Mouse (Mus musculus) lung, adult 2 months (tissue): Measurements from ENCODE around the gene Gdf3. TPM values are rescaled to one million over a fixed set of nuclear protein-coding genes. Genes with fewer than 3 reads are reported as not detected.

ENCODE experiments used
- DNase-seq: peaks from one replicate; pipeline ENCODE4 v3.0.0; 2022
- H3K4me1 ChIP-seq: fragments of 200-500 bp; 2 replicates; pipeline ENCODE4 v1.6.1; 2011; ENCODE audit warnings: low read length; ENCODE audit not compliant: control insufficient read depth, insufficient read depth
- H3K4me3 ChIP-seq: fragments of 200-500 bp; replicated peaks from 2 replicates; pipeline ENCODE3; 2011; ENCODE audit warnings: low read depth, mild to moderate bottlenecking, control low read depth, low read length; ENCODE audit errors: extremely low read depth
- CTCF ChIP-seq: fragments of 200-500 bp; IDR thresholded peaks from 2 replicates; pipeline ENCODE4 v1.5.1; 2011; ENCODE audit warnings: mild to moderate bottlenecking, low read length, control low read depth; ENCODE audit not compliant: insufficient read depth
- POLR2A ChIP-seq: fragments of 200-500 bp; IDR thresholded peaks from 2 replicates; pipeline ENCODE4 v1.6.1; 2011; ENCODE audit warnings: low read depth, mild to moderate bottlenecking, control low read depth, low read length, borderline replicate concordance; ENCODE audit errors: extremely low read depth
- WGBS: fragments of 180-500 bp; shearing (Covaris S2); methylation state at CpG from one replicate; pipeline ENCODE4 v1.1.7; 2018; 5-methylcytosine and 5-hydroxymethylcytosine counted together
- polyA plus RNA-seq: library from polyadenylated mRNA; depleted of rRNA; stranded (reverse); fragments of >200 nt; gene quantifications from 2 replicates; pipeline ENCODE4 v1.2.3, GENCODE M21; 2012

Gene Gdf3
- polyA plus RNA-seq, 1 experiment, result not detected

DNA sequence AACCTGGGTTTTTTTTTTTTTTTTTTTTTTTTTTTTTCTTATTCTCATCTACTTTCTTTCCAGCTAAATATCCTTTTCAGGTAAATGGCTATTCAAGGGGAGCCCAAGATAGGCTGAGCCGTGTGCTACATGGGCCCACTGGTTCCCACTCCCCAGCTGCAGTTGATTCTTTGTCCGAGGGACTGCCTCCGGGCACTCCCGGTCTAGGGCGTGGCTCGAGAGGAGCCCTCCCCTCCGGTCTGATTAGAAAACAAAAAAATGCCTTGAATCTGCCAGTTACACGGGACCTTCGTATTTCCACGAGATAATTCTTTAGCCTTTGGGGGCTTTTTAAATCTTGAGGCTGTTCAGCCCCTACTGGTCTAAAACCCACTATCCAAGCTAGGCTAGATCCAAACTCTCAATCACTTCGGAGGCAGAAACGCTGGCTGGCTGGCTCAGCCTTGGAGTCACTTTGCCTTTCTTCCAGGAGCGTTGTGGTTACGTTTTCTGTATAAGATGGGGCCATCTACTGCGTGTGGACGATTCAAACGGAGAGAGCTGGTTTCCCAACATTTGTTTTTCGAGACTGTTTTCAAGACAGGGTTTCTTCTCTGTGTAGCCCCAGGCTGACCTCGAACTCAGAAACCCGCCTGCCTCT, 17.7 kb upstream of the Gdf3 start:
- peak overlapping the region; percentile 11 for H3K4me3 ChIP-seq
- WGBS, result 19% methylated on average over 20 of the region's 20 CpGs
- no peaks in the 10 kb centered on the region for H3K4me1 ChIP-seq
- TF ChIP-seq CTCF, result no peak
- no peak for TF ChIP-seq POLR2A
- no peak for DNase-seq

- H3K4me1 ChIP-seq, result no peaks in the 10 kb centered on the region
- WGBS, result 84% methylated on average over 8 of the region's 8 CpGs
- H3K4me3 ChIP-seq, result no peak within 1 kb of the TSS
- TF ChIP-seq POLR2A (no peak), CTCF (no peak)
- DNase-seq, result no peak
Observed at GRCm38 (mm10) chr6:122626110-122626509, 16.2 kb upstream of the Gdf3 start, which contains the start of gene Dppa3. Dppa3 (plus strand) TSS chr6:122626410.

GRCm38 (mm10) chr6:122625156-122625555, 15.3 kb upstream of the Gdf3 start:
- WGBS, result 69% methylated on average over 4 of the region's 4 CpGs
- DNase-seq, result no peak
- no peak for TF ChIP-seq POLR2A
- no peak for TF ChIP-seq CTCF
- Histone ChIP-seq H3K4me3 (no peak overlapping the region), H3K4me1 (no peaks in the 10 kb centered on the region)

GRCm38 (mm10) chr6:122624480-122624879, 14.6 kb upstream of the Gdf3 start:
- no peak for DNase-seq
- TF ChIP-seq POLR2A, result no peak
- no peak for TF ChIP-seq CTCF
- 62% methylated on average over 5 of the region's 5 CpGs for WGBS
- H3K4me3 ChIP-seq, result no peak overlapping the region
- no peaks in the 10 kb centered on the region for H3K4me1 ChIP-seq

- no peak for TF ChIP-seq POLR2A
- no peak for DNase-seq
- 85% methylated on average over 6 of the region's 6 CpGs for WGBS
- Histone ChIP-seq H3K4me3 (no peak overlapping the region), H3K4me1 (no peaks in the 10 kb centered on the region)
Observed at GRCm38 (mm10) chr6:122621066-122621465, 11.2 kb upstream of the Gdf3 start.

GRCm38 (mm10) chr6:122616022-122616421, 6.1 kb upstream of the Gdf3 start:
- DNase-seq, result no peak
- TF ChIP-seq POLR2A (no peak), CTCF (no peak)
- 61% methylated on average over 3 of the region's 3 CpGs for WGBS

GRCm38 (mm10) chr6:122614047-122614446, 4.2 kb upstream of the Gdf3 start:
- no peak for DNase-seq
- 54% methylated on average over 2 of the region's 2 CpGs for WGBS
- TF ChIP-seq CTCF (0 out of 2 replicates have a peak, but pooled peaks have one; percentile 9), POLR2A (no peak)
- H3K4me3 ChIP-seq, result no peak overlapping the region
- H3K4me1 ChIP-seq, result no peaks in the 10 kb centered on the region

More at GRCm38 (mm10) chr6:122616022-122616421, 6.1 kb upstream of the Gdf3 start:
- Histone ChIP-seq H3K4me3 (no peak overlapping the region), H3K4me1 (no peaks in the 10 kb centered on the region)

DNA sequence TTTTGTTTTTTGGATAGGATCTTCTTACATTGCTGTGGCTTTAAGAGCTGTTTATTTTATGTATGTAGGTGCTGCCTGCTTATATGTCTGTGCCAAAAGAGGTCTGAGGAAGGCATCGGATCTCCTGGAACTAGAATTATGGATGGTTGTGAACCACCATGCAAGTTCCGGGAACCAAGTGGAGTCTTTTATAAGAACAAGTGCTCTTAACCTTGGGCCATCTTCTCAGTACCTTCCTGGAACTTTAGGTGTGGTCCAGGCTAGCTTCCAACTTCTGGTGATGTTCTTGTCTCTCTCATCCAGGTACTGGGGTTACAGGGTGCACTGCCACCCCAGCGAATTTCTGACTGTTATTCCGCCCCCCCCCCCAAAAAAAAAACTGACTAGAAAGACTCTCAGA, 2.5 kb upstream of the Gdf3 start:
- DNase-seq, result no peak
- H3K4me3 ChIP-seq, result no peak overlapping the region
- H3K4me1 ChIP-seq, result no peaks in the 10 kb centered on the region
- TF ChIP-seq CTCF, result no peak
- TF ChIP-seq POLR2A, result no peak
- WGBS, result 66% methylated on average over 4 of the region's 4 CpGs

- TF ChIP-seq CTCF (no peak), POLR2A (no peak)
- Histone ChIP-seq H3K4me3 (no peak overlapping the region), H3K4me1 (no peaks in the 10 kb centered on the region)
- DNase-seq, result no peak
- 41% methylated on average over 9 of the region's 9 CpGs for WGBS
Observed at GRCm38 (mm10) chr6:122609377-122609728, 534 bp downstream of the Gdf3 start.
